Mouse (Mus musculus) retina, adult 2 months (tissue): ENCODE measurements at regions not wholly inside any gene's neighbourhood (a gene's known extent, or its start where the extent isn't known, plus 50 kb on each side); places are given as distances from the start of the nearest gene placed in this dataset.

Source experiments
- DNase-seq: peaks from one replicate; pipeline ENCODE4 v3.0.0-alpha.2; 2012; ENCODE audit warnings: low read depth, low spot score

GRCm38 (mm10) chr14:67550462-67551185 lies 1541.6 kb upstream of the Gulo start:
- no peak for DNase-seq

GRCm38 (mm10) chr14:67548750-67549149 lies 1539.7 kb upstream of the Gulo start:
- no peak for DNase-seq

- no peak for DNase-seq
Observed at GRCm38 (mm10) chr14:67545036-67545435, 1536.0 kb upstream of the Gulo start.

- no peak for DNase-seq
Observed at GRCm38 (mm10) chr14:67541271-67541711, 1532.3 kb upstream of the Gulo start.

GRCm38 (mm10) chr14:67538696-67539095 lies 1529.7 kb upstream of the Gulo start:
- DNase-seq: no peak

GRCm38 (mm10) chr14:67536787-67537659 lies 1528.0 kb upstream of the Gulo start:
- no peak for DNase-seq

GRCm38 (mm10) chr14:67506729-67507395 lies 1497.9 kb upstream of the Gulo start:
- no peak for DNase-seq

GRCm38 (mm10) chr14:67492086-67492485 lies 1483.1 kb upstream of the Gulo start:
- no peak for DNase-seq

- DNase-seq: no peak
Observed at GRCm38 (mm10) chr14:67486676-67487075, 1477.7 kb upstream of the Gulo start.

- no peak for DNase-seq
Observed at GRCm38 (mm10) chr14:67485449-67485800, 1476.4 kb upstream of the Gulo start.

GRCm38 (mm10) chr14:67484533-67485448 lies 1475.8 kb upstream of the Gulo start:
- DNase-seq: no peak
